Mouse (Mus musculus): ENCODE results near the gene Ubxn11.

GRCm38 (mm10) chr4:134128983-134129362, 26.6 kb downstream of the Ubxn11 start:
- TF ChIP-seq POLR2A (IDR thresholded peaks at IDR 0.05; ENCODE audit: control insufficient read depth, low read depth, low read length) (0 out of 2 replicates have a peak, but pooled peaks have one; percentile 7), CTCF (IDR thresholded peaks at IDR 0.05; ENCODE audit: control insufficient read depth, insufficient read depth, insufficient replicate concordance, low read depth, low read length) (no peak)
